Mouse (Mus musculus) frontal cortex, adult (tissue): ENCODE data around the gene Adat1.
"Not testable (repeated sequence)": the region's sequence is repeated elsewhere in the genome, so short reads cannot be mapped to it uniquely, and the experiment has no call there.

Experiments used
- ATAC-seq: cut with Nextera tagmentation; 2 replicates; pipeline ENCODE4 v1.9.2; 2017; ENCODE audit warnings: mild to moderate bottlenecking, moderate library complexity, mixed read lengths; ENCODE audit not compliant: low TSS enrichment

Adat1 gene

DNA sequence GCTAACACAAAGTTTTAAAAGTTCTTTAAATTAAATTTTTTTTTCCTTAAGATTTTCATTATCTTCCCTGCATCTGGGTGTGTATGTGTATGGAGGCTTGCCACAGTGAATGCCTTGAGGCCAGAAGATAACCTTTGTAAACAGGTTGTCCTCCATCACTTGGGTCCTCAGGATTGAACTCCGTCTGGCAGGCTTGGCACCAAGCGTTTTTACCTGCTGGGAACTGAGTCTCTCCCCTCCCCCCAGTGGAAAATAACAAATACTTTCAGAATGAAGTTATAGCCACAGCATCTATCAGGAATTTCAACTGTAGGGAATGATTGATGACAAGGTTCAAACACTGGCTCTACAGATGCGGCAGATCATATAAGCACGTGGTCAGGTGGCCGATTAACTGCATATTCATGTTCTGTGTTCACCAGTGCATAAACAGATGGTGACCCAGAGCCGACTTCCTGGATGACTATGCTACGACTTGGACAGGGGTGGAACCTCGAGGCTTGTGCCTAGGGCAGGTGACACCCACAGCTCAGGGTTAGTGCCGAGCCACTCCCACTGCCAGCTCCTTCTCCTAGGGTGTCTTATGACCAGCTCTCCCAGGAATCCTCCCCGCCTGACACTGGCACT, 52.5 kb downstream of the Adat1 start:
- peak; percentile 13; the same call in 1 of the 2 replicates for ATAC-seq

DNA sequence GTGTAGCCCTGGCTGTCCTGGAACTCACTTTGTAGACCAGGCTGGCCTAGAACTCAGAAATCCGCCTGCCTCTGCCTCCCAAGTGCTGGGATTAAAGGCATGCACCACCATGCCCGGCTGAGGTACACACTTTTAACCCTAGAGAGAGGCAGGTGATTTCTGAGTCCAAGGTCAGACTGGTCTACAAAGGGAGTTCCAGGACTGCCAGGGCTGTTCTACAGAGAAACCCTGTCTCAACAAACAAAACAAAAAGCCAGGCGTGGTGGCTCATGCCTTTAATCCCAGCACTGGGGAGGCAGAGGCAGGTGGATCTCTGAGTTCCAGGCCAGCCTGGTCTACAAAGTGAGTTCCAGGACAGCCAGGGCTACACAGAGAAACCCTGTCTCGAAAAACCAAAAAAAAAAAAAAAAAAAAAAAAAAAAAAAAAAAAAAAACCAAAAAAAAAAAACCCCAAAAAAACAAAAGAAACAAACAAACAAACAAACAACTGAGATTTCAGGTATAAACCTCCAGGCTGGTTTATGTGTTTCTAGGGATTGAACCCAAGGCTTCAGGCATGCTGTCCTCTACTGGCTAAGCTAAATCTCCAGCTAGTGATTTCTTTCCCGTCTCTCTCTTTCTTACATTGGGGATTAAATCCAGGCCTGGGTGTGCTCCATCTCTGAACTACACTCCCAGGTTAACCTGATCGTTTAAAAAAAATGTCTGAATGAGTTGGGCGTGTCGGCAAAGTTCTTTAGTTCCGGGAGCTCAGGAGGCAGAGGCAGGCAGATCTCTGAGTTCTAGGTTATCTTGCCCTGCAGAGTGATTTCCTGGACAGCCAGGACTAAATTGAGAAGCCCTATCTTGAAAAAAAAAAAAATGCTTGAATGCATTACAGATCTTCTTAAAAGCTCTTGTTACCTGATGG, 53.8 kb downstream of the Adat1 start:
- not testable (repeated sequence) for ATAC-seq

DNA sequence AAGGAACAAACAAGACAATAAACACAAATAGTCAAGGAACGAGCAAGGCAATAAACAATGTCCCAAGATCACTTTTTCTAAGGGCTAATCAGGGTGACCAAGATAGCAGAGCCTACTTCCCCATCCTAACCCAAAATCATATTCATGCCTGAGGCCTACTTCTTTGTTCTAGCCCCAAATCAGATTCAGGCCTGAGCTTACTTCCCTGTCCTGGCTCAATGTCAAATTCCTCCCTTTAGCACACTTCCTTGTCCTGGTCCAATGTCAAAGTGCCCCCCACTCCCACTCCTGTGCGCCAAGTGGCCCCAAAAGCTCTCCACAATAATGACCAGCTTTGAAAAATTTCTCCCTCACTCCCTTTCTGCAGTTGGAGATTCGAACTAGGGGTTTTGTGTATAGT, 54.9 kb downstream of the Adat1 start:
- no peak for ATAC-seq

DNA sequence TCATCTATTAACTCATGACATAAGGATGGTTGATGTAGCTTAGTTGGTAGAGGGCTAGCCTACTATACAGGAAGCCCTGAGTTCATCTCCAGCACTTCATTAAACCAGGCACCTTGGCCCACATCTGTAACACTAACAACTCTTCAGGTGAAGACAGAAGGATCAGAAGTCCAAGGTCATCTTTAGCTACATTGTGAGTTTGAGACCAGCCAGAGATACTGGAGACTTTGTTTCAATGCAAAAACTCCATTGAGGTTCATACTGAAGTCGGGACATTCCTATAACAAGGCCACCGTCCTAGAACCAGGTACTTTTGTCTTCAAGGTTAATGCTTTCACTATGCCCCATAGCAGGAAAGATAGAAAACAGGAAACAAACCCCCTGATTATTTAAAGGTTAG, 57.9 kb downstream of the Adat1 start:
- ATAC-seq: no peak

DNA sequence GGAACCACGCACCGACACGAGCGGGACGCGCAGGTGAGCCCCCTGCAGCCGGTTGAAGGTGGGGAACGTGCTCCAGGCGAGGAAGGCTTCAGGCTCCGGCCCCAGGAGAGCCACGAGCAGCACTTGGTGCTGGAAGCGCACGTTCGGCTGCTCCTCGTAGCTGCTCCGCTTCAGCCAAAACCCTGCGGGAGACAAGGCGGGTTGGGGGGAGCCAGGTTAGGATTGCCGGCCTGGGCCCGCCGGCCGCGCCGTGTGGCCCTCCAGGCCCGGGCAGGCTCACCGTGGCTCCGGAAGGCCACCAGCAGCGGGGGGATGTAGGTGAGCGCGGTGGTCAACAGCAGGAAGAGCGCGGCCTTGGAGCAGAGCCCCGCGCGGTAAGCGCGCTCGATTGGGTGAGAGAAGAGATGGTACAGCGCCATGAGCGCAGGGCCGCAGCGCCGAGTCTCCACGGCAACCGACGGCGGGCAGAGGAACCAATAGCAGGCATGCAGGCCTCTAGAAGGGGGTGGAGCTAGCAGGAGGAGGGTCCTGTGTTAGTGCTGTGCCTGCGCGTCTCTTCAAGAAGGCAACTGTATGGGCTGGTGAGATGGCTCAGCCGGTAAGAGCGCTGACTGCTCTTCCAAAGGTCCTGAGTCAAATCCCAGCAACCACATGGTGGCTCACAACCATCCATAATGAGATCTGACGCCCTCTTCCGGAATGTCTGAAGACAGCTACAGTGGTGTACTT, 58.6 kb downstream of the Adat1 start, which contains the start of gene Tmem231:
Gene Tmem231, minus strand, starts transcription at position 534 of the 729 bp plus-strand sequence.
- ATAC-seq: peak; percentile 100

DNA sequence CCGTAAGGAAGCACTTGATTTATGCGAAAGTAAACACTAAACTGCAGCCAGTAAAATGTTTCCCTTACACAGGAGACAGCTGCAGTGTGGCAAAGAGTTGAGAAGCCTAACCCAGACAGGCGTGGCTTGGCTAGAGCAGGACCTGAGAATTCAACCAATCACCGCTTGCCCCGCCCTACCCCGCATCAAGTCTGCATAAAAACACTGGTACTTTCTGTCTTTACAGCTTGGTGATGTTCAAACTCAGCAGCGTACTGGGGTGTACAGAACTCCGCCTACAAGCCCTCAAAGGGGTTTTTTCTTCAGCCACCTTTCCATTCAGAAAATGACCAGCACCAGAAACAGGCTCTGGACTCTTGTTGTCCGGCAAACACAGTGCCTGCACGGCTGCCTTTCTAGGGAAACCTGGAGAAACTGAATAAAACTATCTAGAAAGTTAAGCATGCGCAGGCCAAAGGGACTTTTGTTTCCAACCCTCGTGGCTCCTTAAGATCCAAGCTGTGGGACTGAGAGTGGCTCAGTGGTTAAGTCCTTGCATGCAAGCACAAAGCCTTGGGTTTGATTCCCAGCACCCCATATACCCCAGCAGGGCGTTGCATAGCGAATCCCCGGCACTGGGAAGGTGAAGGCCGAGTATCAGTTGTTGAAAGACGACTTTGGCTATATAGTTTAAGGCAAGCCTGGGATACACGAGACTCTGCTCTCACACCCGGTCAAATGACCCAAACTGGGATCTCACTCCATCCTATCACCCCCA, 59.3 kb downstream of the Adat1 start:
- ATAC-seq: peak; percentile 32; the same call in 1 of the 2 replicates

DNA sequence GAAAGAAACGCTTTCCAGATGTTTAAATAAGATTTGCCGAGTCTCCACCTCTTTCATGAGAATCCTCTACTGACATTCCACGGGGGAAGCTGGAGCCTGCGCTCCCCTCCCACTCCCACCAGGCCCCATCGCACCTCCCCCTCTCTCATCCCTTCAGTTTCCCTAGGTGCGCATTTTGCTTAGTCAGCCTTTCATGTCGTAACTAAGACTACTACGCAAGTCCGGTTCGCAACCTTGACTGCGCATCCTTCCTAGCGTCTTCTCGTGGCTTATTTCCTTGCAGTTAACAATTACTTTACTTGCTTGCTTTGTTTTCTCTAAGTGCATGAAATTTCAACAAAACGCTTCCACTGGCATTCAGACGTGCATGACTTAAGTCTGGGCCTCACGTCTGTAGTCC, 60.4 kb downstream of the Adat1 start:
- ATAC-seq: no peak

DNA sequence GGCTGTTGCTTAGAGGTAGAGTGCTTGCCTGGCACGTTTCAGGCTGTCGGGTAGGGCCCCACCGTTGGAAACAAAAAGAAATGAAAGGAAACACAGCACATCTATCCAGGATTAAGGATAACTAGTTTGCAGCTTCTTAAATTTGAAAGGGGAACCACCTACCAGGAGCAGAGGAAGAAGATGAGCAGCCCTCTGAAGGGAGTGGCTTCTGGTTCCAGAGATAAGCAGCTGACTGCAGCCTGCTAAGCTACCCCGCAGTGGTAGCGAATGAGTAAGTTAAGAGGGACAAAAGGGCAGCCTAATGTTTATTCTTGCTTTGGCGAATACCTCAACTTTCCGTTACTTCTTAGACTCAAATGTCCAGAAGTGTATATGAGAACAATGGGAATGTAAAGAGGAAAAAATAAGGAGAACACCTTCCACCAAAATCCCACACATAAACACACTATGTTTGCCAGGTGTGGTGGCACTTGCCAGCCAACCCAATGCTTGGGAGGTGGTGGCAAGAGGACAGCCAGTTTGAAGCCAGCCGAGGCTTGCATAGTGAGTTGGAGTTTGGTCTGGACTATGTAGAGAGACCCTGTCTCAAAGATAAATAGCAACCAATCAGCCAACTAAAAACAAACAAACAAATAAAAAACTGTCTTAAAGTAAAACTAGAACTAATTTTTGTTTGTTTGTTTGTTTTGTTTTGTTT, 62.3 kb downstream of the Adat1 start:
- no peak for ATAC-seq

DNA sequence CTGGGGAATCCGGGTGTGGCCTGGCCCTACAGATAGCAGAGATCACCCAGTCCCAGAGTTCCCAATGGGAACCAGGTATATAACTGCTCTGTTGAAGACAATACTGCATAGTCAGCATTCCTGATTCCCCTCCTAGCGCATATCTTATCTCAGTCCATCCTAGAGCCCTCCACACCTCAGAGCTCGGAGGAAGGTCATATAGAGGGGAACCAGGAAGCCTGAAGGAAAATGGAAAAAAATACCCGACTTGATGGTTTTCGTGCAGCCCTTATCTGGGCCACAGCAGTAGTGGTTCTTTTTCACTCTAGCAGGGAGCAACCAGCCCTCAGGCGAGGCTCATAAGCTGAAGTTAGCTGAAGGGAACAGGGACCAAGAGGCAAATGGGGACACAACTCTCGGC, 67.1 kb downstream of the Adat1 start:
- no peak for ATAC-seq

DNA sequence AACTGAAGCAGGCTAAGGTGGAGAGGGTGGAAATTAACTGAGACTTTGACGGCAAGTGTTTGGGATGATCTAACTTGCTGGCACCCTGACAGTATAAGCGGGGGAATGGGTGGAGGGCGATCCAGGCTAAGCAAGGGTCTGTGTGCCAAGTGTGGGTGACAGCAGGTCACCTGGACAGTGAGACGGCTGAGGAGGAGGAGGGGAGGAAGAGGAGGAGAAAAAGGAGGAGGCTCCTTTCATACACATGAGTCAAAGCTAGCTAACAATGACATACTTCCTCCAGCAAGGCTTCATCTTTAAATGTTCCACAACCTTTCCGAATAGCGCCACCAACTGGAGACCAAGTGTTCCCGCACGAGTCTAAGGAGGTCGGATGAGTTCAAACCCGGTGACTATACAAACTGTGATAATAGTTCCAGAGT, 68.7 kb downstream of the Adat1 start:
- peak; percentile 99 for ATAC-seq

DNA sequence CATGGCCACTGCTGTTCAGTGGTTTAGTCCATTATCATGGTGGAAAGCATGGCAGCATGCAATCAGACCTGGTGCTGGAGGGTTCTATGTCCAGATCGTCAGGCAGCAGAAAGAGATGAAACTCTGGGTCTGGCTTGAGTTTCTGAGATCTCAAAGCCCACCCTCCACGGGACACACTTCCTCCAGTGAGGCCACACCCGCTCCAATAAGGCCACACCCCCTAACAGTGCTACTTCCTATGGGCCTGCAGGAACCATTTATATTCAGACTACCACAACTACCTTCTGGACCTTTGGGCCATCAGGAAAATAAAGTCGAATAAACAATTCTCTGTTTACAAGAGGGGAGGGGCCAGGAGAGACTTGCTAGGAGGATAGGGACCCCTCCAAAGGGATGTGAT, 71.1 kb downstream of the Adat1 start:
- ATAC-seq: no peak

DNA sequence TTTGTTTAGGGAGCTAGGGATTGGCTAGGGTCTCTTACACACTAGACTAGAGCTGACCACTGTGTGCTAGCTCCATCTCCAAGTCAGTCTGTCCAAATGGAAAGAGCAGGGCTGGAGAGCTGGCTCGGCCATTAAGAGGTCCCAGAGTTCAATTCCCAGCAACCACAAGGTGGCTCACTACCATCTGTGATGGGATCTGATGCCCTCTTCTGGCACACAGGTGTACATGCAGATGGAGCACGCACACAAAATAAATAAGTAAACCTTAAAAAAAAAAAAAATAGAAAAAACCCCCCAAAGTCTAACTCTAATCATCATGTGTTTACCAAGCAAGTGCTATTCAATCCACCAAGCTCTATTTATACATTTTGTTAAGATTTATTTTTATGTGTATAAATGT, 72.4 kb downstream of the Adat1 start:
- no peak for ATAC-seq
